Mouse (Mus musculus) neural tube, embryonic 14.5 days (tissue): Measurements from ENCODE around the gene Map4k5. TPM values are rescaled to one million over a fixed set of nuclear protein-coding genes. Genes with fewer than 3 reads are reported as not detected.

Experiments
- ATAC-seq: fragments of 200-750 bp; cut with Nextera tagmentation; 2 replicates; pipeline ENCODE4 v1.8.0; 2017; ENCODE audit warnings: low read depth, mild to moderate bottlenecking, moderate TSS enrichment, moderate library complexity
- H3K27ac ChIP-seq: fragments of 300-500 bp; sonication (generic); 2 replicates; pipeline ENCODE4 v1.5.1; 2014; ENCODE audit warnings: low read depth, mild to moderate bottlenecking, control low read depth, low read length, moderate library complexity, mixed read lengths
- H3K27me3 ChIP-seq: fragments of 300-500 bp; sonication (generic); 2 replicates; pipeline ENCODE4 v1.6.1; 2014; ENCODE audit warnings: low read length; ENCODE audit not compliant: control insufficient read depth, insufficient read depth
- H3K36me3 ChIP-seq: fragments of 300-500 bp; sonication (generic); 2 replicates; pipeline ENCODE4 v1.6.1; 2014; ENCODE audit warnings: low read length, mixed read lengths; ENCODE audit not compliant: control insufficient read depth, insufficient read depth
- H3K4me1 ChIP-seq: fragments of 300-500 bp; sonication (generic); 2 replicates; pipeline ENCODE4 v1.6.1; 2014; ENCODE audit warnings: low read length; ENCODE audit not compliant: control insufficient read depth, insufficient read depth
- H3K4me2 ChIP-seq: fragments of 300-500 bp; sonication (generic); 2 replicates; pipeline ENCODE4 v1.6.1; 2014; ENCODE audit warnings: mild to moderate bottlenecking, low read depth, low read length, control low read depth
- H3K4me3 ChIP-seq: fragments of 300-500 bp; sonication (generic); 2 replicates; pipeline ENCODE4 v1.5.1; 2014; ENCODE audit warnings: low read depth, low read length, control low read depth, mixed read lengths
- H3K9ac ChIP-seq: fragments of 300-500 bp; sonication (generic); replicated peaks from 2 replicates; pipeline ENCODE4 v1.6.1; 2014; ENCODE audit warnings: low read depth, mild to moderate bottlenecking, control low read depth, low read length, mixed read lengths
- H3K9me3 ChIP-seq: fragments of 300-500 bp; sonication (generic); 2 replicates; pipeline ENCODE4 v1.6.1; 2016; ENCODE audit warnings: low read length; ENCODE audit not compliant: control insufficient read depth
- WGBS: fragments of 180-500 bp; shearing (Covaris S2); extraction: QIAGEN DNeasy Blood & Tissue Kit; methylation state at CpG from one replicate; pipeline ENCODE4 v1.1.7; 2014; 5-methylcytosine and 5-hydroxymethylcytosine counted together
- microRNA counts: library from miRNA; unstranded; fragments of <30 nt; microRNA quantifications from one replicate; lab custom pipeline; 2016
- microRNA-seq: library from miRNA; unstranded; fragments of <30 nt; microRNA quantifications from one replicate; pipeline ENCODE4, GENCODE M21; 2016
- polyA plus RNA-seq: library from polyadenylated mRNA; unstranded; fragments of >200 nt; fragmentation: Nextera tagmentation; extraction: Ambion mirVana; gene quantifications from 2 replicates; pipeline ENCODE4 v1.2.1, GENCODE M21; 2014

Gene Map4k5
- polyA plus RNA-seq, 1 experiment from 2014 or later = 35.3 TPM

GRCm38 (mm10) chr12:69759267-69759885 is 133.6 kb downstream of the Map4k5 start:
- Histone ChIP-seq H3K36me3 (no peaks in the 10 kb centered on the region), H3K9ac (no peak overlapping the region), H3K9me3 (no peaks in the 10 kb centered on the region), H3K4me1 (no peaks in the 10 kb centered on the region; the same call in 1 of the 2 replicates), H3K27me3 (no peaks in the 10 kb centered on the region), H3K4me2 (no peak overlapping the region), H3K27ac (no peak overlapping the region), H3K4me3 (no peak overlapping the region)
- 46% methylated on average over 7 of the region's 7 CpGs for WGBS
- ATAC-seq = no peak

- Histone ChIP-seq H3K4me2 (peak overlapping the region; percentile 38), H3K9ac (no peak overlapping the region), H3K4me3 (peak overlapping the region; percentile 17; the same call in 1 of the 2 replicates), H3K4me1 (no peaks in the 10 kb centered on the region; the same call in 1 of the 2 replicates), H3K9me3 (no peaks in the 10 kb centered on the region), H3K27ac (no peak overlapping the region), H3K27me3 (no peaks in the 10 kb centered on the region), H3K36me3 (no peaks in the 10 kb centered on the region)
- ATAC-seq = no peak; the same call in 1 of the 2 replicates
- 13% methylated on average over 20 of the region's 22 CpGs for WGBS
Measured at GRCm38 (mm10) chr12:69758221-69759185, 134.5 kb downstream of the Map4k5 start.

- Histone ChIP-seq H3K4me2 (peak overlapping the region; percentile 38), H3K27ac (no peak overlapping the region), H3K9ac (0 out of 2 replicates have a peak overlapping the region, but pooled peaks have one; percentile 8), H3K9me3 (no peaks in the 10 kb centered on the region), H3K27me3 (no peaks in the 10 kb centered on the region), H3K36me3 (no peaks in the 10 kb centered on the region), H3K4me3 (no peak overlapping the region), H3K4me1 (no peaks in the 10 kb centered on the region; the same call in 1 of the 2 replicates)
- ATAC-seq = peak; percentile 90
- 16% methylated on average over 22 of the region's 22 CpGs for WGBS
Measured at GRCm38 (mm10) chr12:69757418-69758141, 135.4 kb downstream of the Map4k5 start.

- ATAC-seq = no peak
- Histone ChIP-seq H3K4me2 (no peak overlapping the region), H3K9me3 (no peaks in the 10 kb centered on the region), H3K4me1 (no peaks in the 10 kb centered on the region; the same call in 1 of the 2 replicates), H3K4me3 (no peak overlapping the region), H3K9ac (no peak overlapping the region), H3K36me3 (no peaks in the 10 kb centered on the region), H3K27ac (no peak overlapping the region), H3K27me3 (no peaks in the 10 kb centered on the region)
- WGBS = 86% methylated on average over 5 of the region's 5 CpGs
Measured at GRCm38 (mm10) chr12:69756015-69756414, 137.0 kb downstream of the Map4k5 start.

- H3K9ac ChIP-seq = no peak overlapping the region
- H3K4me2 ChIP-seq = no peak overlapping the region
- no peaks in the 10 kb centered on the region; the same call in 1 of the 2 replicates for H3K4me1 ChIP-seq
- 87% methylated on average over 5 of the region's 5 CpGs for WGBS
- H3K27ac ChIP-seq = no peak overlapping the region
- H3K9me3 ChIP-seq = no peaks in the 10 kb centered on the region
- no peak for ATAC-seq
- H3K4me3 ChIP-seq = no peak overlapping the region
- H3K27me3 ChIP-seq = no peaks in the 10 kb centered on the region
- H3K36me3 ChIP-seq = no peaks in the 10 kb centered on the region
Measured at GRCm38 (mm10) chr12:69753936-69754335, 139.1 kb downstream of the Map4k5 start.

MicroRNAs within 50 kb of the gene (microRNA counts, 519-probe panel; counts per million panel counts)
- microRNA mmu-miR-681 (lab: Ali Mortazavi, UCI) = not detected

Small RNA genes within 50 kb of the gene (microRNA-seq; reads per million reads assigned to microRNA genes)
- not detected for gene Mir681

Other genes with a start within 250 kb of the Map4k5 start
- 17.8 and 18.1 TPM in 2 replicates for gene Sos2, start 211.3 kb downstream of the Map4k5 start, polyA plus RNA-seq
- 10.4 and 11.4 TPM in 2 replicates for gene L2hgdh, start 168.3 kb downstream of the Map4k5 start, polyA plus RNA-seq
- 37.3 and 44.9 TPM in 2 replicates for gene Atp5s, start 168.2 kb downstream of the Map4k5 start, polyA plus RNA-seq
- gene Cdkl1, start 101.9 kb downstream of the Map4k5 start, polyA plus RNA-seq = 6.4 and 13.3 TPM in 2 replicates
- gene Atl1, start 586 bp downstream of the Map4k5 start, polyA plus RNA-seq = 145 and 166 TPM in 2 replicates
- 2.7 and 3.5 TPM in 2 replicates for gene Sav1, start 93.8 kb upstream of the Map4k5 start, polyA plus RNA-seq
- gene Nin, start 220.5 kb upstream of the Map4k5 start, polyA plus RNA-seq = 13.9 and 14.8 TPM in 2 replicates